Mouse (Mus musculus) hindbrain, embryonic 10.5 days (tissue): ENCODE measurements at regions not wholly inside any gene's neighbourhood (a gene's known extent, or its start where the extent isn't known, plus 50 kb on each side); places are given as distances from the start of the nearest gene placed in this dataset.

Experiments
- DNase-seq: peaks from one replicate; pipeline ENCODE4 v3.0.0-alpha.2; 2017; ENCODE audit warnings: low spot score
- H3K27ac ChIP-seq: fragments of 300-500 bp; sonication (generic); 2 replicates; pipeline ENCODE4 v1.5.1; 2016; ENCODE audit warnings: mild to moderate bottlenecking, moderate library complexity
- H3K27me3 ChIP-seq: fragments of 300-500 bp; sonication (generic); 2 replicates; pipeline ENCODE4 v1.6.1; 2016; ENCODE audit warnings: mild to moderate bottlenecking; ENCODE audit not compliant: poor library complexity, insufficient read depth, severe bottlenecking
- H3K36me3 ChIP-seq: fragments of 300-500 bp; sonication (generic); 2 replicates; pipeline ENCODE4 v1.6.1; 2016; ENCODE audit warnings: mild to moderate bottlenecking, moderate library complexity
- H3K4me1 ChIP-seq: fragments of 300-500 bp; sonication (generic); replicated peaks from 2 replicates; pipeline ENCODE4 v1.6.1; 2016; ENCODE audit warnings: mild to moderate bottlenecking
- H3K4me3 ChIP-seq: fragments of 300-500 bp; sonication (generic); 2 replicates; pipeline ENCODE4 v1.5.1; 2016; ENCODE audit warnings: mild to moderate bottlenecking, moderate library complexity
- H3K9me3 ChIP-seq: fragments of 300-500 bp; sonication (generic); 2 replicates; pipeline ENCODE4 v1.6.1; 2016; ENCODE audit warnings: mild to moderate bottlenecking, moderate library complexity
- WGBS: fragments of 180-500 bp; shearing (Covaris S2); methylation state at CpG from one replicate; pipeline ENCODE4 v1.1.7; 2016; 5-methylcytosine and 5-hydroxymethylcytosine counted together

GRCm38 (mm10) chr16:70621750-70622149, 308.0 kb downstream of the Gbe1 start:
- no peak for DNase-seq
- 90% methylated on average over 3 of the region's 3 CpGs for WGBS
- Histone ChIP-seq H3K27me3 (no peaks in the 10 kb centered on the region), H3K9me3 (no peaks in the 10 kb centered on the region), H3K36me3 (no peaks in the 10 kb centered on the region), H3K27ac (no peak overlapping the region), H3K4me1 (no peaks in the 10 kb centered on the region), H3K4me3 (no peak overlapping the region)

GRCm38 (mm10) chr16:70643630-70644264, 330.0 kb downstream of the Gbe1 start:
- WGBS: 85% methylated on average over 9 of the region's 9 CpGs
- no peaks in the 10 kb centered on the region for H3K36me3 ChIP-seq
- no peak overlapping the region for H3K4me3 ChIP-seq
- no peaks in the 10 kb centered on the region for H3K4me1 ChIP-seq
- H3K9me3 ChIP-seq: no peaks in the 10 kb centered on the region
- no peak overlapping the region for H3K27ac ChIP-seq
- no peaks in the 10 kb centered on the region for H3K27me3 ChIP-seq
- DNase-seq: no peak

- no peak for DNase-seq
- no peak overlapping the region for H3K4me3 ChIP-seq
- H3K4me1 ChIP-seq: no peaks in the 10 kb centered on the region
- H3K36me3 ChIP-seq: no peaks in the 10 kb centered on the region
- H3K27ac ChIP-seq: no peak overlapping the region
- 77% methylated on average over 8 of the region's 8 CpGs for whole genome bisulfite sequencing
- H3K27me3 ChIP-seq: no peaks in the 10 kb centered on the region
- no peaks in the 10 kb centered on the region for H3K9me3 ChIP-seq
Measured at GRCm38 (mm10) chr16:70644695-70645279, 331.0 kb downstream of the Gbe1 start.

- H3K27ac ChIP-seq: no peak overlapping the region
- no peak overlapping the region for H3K4me3 ChIP-seq
- no peaks in the 10 kb centered on the region for H3K9me3 ChIP-seq
- H3K27me3 ChIP-seq: no peaks in the 10 kb centered on the region
- WGBS: 75% methylated on average over 6 of the region's 6 CpGs
- DNase-seq: no peak
- H3K4me1 ChIP-seq: no peaks in the 10 kb centered on the region
- no peaks in the 10 kb centered on the region for H3K36me3 ChIP-seq
Measured at GRCm38 (mm10) chr16:70654429-70655081, 340.8 kb downstream of the Gbe1 start.

GRCm38 (mm10) chr16:70689826-70690225, 376.1 kb downstream of the Gbe1 start:
- Histone ChIP-seq H3K4me3 (no peak overlapping the region), H3K36me3 (no peaks in the 10 kb centered on the region), H3K4me1 (no peaks in the 10 kb centered on the region), H3K9me3 (no peaks in the 10 kb centered on the region), H3K27me3 (no peaks in the 10 kb centered on the region), H3K27ac (no peak overlapping the region)
- WGBS: 87% methylated on average over 6 of the region's 6 CpGs
- no peak for DNase-seq

GRCm38 (mm10) chr16:70724722-70725284, 411.1 kb downstream of the Gbe1 start:
- Histone ChIP-seq H3K4me3 (no peak overlapping the region), H3K27ac (no peak overlapping the region), H3K9me3 (no peaks in the 10 kb centered on the region), H3K36me3 (no peaks in the 10 kb centered on the region), H3K4me1 (peaks cover 10% of the 10 kb centered on the region; the same call in 1 of the 2 replicates), H3K27me3 (no peaks in the 10 kb centered on the region)
- DNase-seq: peak; percentile 8
- 50% methylated on average over 5 of the region's 5 CpGs for WGBS

- H3K4me3 ChIP-seq: no peak overlapping the region
- no peaks in the 10 kb centered on the region for H3K36me3 ChIP-seq
- peak; percentile 15 for DNase-seq
- H3K27ac ChIP-seq: peak overlapping the region; percentile 45; the same call in 1 of the 2 replicates
- H3K4me1 ChIP-seq: peaks cover 10% of the 10 kb centered on the region; the same call in 1 of the 2 replicates
- no peaks in the 10 kb centered on the region for H3K9me3 ChIP-seq
- WGBS: 41% methylated on average over 6 of the region's 6 CpGs
- no peaks in the 10 kb centered on the region for H3K27me3 ChIP-seq
Measured at GRCm38 (mm10) chr16:70725291-70725801, 411.6 kb downstream of the Gbe1 start.

- Histone ChIP-seq H3K36me3 (no peaks in the 10 kb centered on the region), H3K4me3 (no peak overlapping the region), H3K27ac (no peak overlapping the region), H3K9me3 (no peaks in the 10 kb centered on the region), H3K27me3 (no peaks in the 10 kb centered on the region), H3K4me1 (no peaks in the 10 kb centered on the region)
- DNase-seq: no peak
- 92% methylated on average over 7 of the region's 7 CpGs for WGBS
Measured at GRCm38 (mm10) chr16:70733016-70733415, 419.3 kb downstream of the Gbe1 start.

GRCm38 (mm10) chr16:70740046-70740445, 426.3 kb downstream of the Gbe1 start:
- Histone ChIP-seq H3K36me3 (no peaks in the 10 kb centered on the region), H3K27ac (no peak overlapping the region), H3K4me1 (no peaks in the 10 kb centered on the region), H3K9me3 (no peaks in the 10 kb centered on the region), H3K4me3 (no peak overlapping the region), H3K27me3 (no peaks in the 10 kb centered on the region)
- DNase-seq: no peak
- 77% methylated on average over 6 of the region's 6 CpGs for WGBS

- no peak for DNase-seq
- no peak overlapping the region for H3K27ac ChIP-seq
- no peaks in the 10 kb centered on the region for H3K36me3 ChIP-seq
- H3K27me3 ChIP-seq: no peaks in the 10 kb centered on the region
- H3K9me3 ChIP-seq: no peaks in the 10 kb centered on the region
- no peaks in the 10 kb centered on the region for H3K4me1 ChIP-seq
- H3K4me3 ChIP-seq: no peak overlapping the region
Measured at GRCm38 (mm10) chr16:70754228-70754627, 440.5 kb downstream of the Gbe1 start.

GRCm38 (mm10) chr16:70798061-70798460, 484.3 kb downstream of the Gbe1 start:
- Histone ChIP-seq H3K4me1 (no peaks in the 10 kb centered on the region), H3K36me3 (no peaks in the 10 kb centered on the region), H3K27me3 (no peaks in the 10 kb centered on the region), H3K27ac (no peak overlapping the region), H3K4me3 (no peak overlapping the region), H3K9me3 (no peaks in the 10 kb centered on the region)
- WGBS: 78% methylated on average over 4 of the region's 4 CpGs
- DNase-seq: no peak

- H3K4me1 ChIP-seq: no peaks in the 10 kb centered on the region
- WGBS: 98% methylated on average over 2 of the region's 2 CpGs
- H3K27ac ChIP-seq: no peak overlapping the region
- H3K27me3 ChIP-seq: no peaks in the 10 kb centered on the region
- no peak overlapping the region for H3K4me3 ChIP-seq
- no peaks in the 10 kb centered on the region for H3K36me3 ChIP-seq
- no peak for DNase-seq
- H3K9me3 ChIP-seq: no peaks in the 10 kb centered on the region
Measured at GRCm38 (mm10) chr16:70803549-70803948, 489.8 kb downstream of the Gbe1 start.

GRCm38 (mm10) chr16:70825910-70826309, 512.2 kb downstream of the Gbe1 start:
- Histone ChIP-seq H3K36me3 (no peaks in the 10 kb centered on the region), H3K27ac (no peak overlapping the region), H3K27me3 (no peaks in the 10 kb centered on the region), H3K4me3 (no peak overlapping the region), H3K4me1 (no peaks in the 10 kb centered on the region), H3K9me3 (no peaks in the 10 kb centered on the region)
- DNase-seq: no peak
- WGBS: 91% methylated on average over 10 of the region's 10 CpGs
